Comparison of ENCODE assay signal across 8 mouse cellular contexts in genomic region chr1:89108340-89108896, GRCm38 (mm10). TPM values are rescaled to one million over a fixed set of nuclear protein-coding genes. Genes with fewer than 3 reads are reported as not detected.
A peak's percentile ranks its signal among the peaks of the same experiment; 100 is the strongest.
DNase-seq lines count a peak whose midpoint lies in the region; ATAC-seq and TF ChIP-seq lines count a peak whose summit lies in the region.

No protein-coding gene starts in this region.

- H3K36me3 ChIP-seq in heart, embryonic 13.5 days, result no peaks in the 10 kb centered on the region
- H3K36me3 ChIP-seq in intestine, embryonic 15.5 days, result no peaks in the 10 kb centered on the region
- no peaks in the 10 kb centered on the region for H3K36me3 ChIP-seq in liver, embryonic 14.5 days (replicated peaks; ENCODE audit: control insufficient read depth, insufficient read depth, low read depth)
- no peaks in the 10 kb centered on the region for H3K36me3 ChIP-seq in stomach, postnatal 0 days (ENCODE audit: control insufficient read depth, insufficient read depth, low read length)

- H3K4me2 ChIP-seq in heart, embryonic 13.5 days, result peak overlapping the region; percentile 44
- H3K4me2 ChIP-seq in intestine, embryonic 15.5 days (replicated peaks), result no peak overlapping the region; the same call in 1 of the 2 replicates
- H3K4me2 ChIP-seq in liver, embryonic 14.5 days (ENCODE audit: low read depth), result no peak overlapping the region
- H3K4me2 ChIP-seq in stomach, postnatal 0 days (replicated peaks; ENCODE audit: low read depth), result no peak overlapping the region

- TF ChIP-seq CTCF in liver, embryonic 14.5 days (IDR thresholded peaks at IDR 0.05; ENCODE audit: low read depth), result no peak
- no peak for TF ChIP-seq CTCF in stomach, postnatal 0 days (IDR thresholded peaks at IDR 0.05; ENCODE audit: low read depth)

- H3K27me3 ChIP-seq in heart, embryonic 13.5 days (replicated peaks), result no peaks in the 10 kb centered on the region
- no peaks in the 10 kb centered on the region for H3K27me3 ChIP-seq in intestine, embryonic 15.5 days (replicated peaks)
- no peaks in the 10 kb centered on the region for H3K27me3 ChIP-seq in liver, embryonic 14.5 days (ENCODE audit: control insufficient read depth, insufficient read depth, low read length)
- H3K27me3 ChIP-seq in stomach, postnatal 0 days (ENCODE audit: control insufficient read depth, insufficient read depth, low read length), result no peaks in the 10 kb centered on the region

- H3K9me3 ChIP-seq in heart, embryonic 13.5 days, result no peaks in the 10 kb centered on the region
- no peaks in the 10 kb centered on the region for H3K9me3 ChIP-seq in intestine, embryonic 15.5 days
- no peaks in the 10 kb centered on the region for H3K9me3 ChIP-seq in liver, embryonic 14.5 days (ENCODE audit: control insufficient read depth, low read length)
- H3K9me3 ChIP-seq in stomach, postnatal 0 days (ENCODE audit: control insufficient read depth, low read length), result no peaks in the 10 kb centered on the region

- DNase-seq in heart, adult 8-10 months (ENCODE audit: low spot score), result no peak
- peak; percentile 75 for DNase-seq in ZHBTc4 (ENCODE audit: low read depth, low spot score)
- DNase-seq in liver, embryonic 14.5 days (ENCODE audit: low read depth in 3 of 3, low spot score in 3 of 3), result peak; percentile 23 to 42 (median 34)
- peak; percentile 85 for DNase-seq in stomach, postnatal 0 days (ENCODE audit: low spot score)
- no peak for DNase-seq in ovary, adult 18-20 months (ENCODE audit: low spot score)
- DNase-seq in frontal cortex, adult 2 months (ENCODE audit: extremely low spot score in 1 of 2, low spot score in 1 of 2), result no peak

- H3K4me3 ChIP-seq in heart, embryonic 13.5 days, result no peak overlapping the region
- no peak overlapping the region for H3K4me3 ChIP-seq in intestine, embryonic 15.5 days (replicated peaks)
- H3K4me3 ChIP-seq in liver, embryonic 14.5 days (ENCODE audit: insufficient read depth in 1 of 2, low read depth in 2 of 2, low read length in 2 of 2), result no peak overlapping the region
- H3K4me3 ChIP-seq in stomach, postnatal 0 days (ENCODE audit: low read depth, low read length), result no peak overlapping the region

- TF ChIP-seq EP300 in liver, embryonic 14.5 days (IDR thresholded peaks at IDR 0.05; ENCODE audit: low read depth), result no peak
- TF ChIP-seq EP300 in stomach, postnatal 0 days (optimal IDR thresholded peaks at IDR 0.05), result no peak

- H3K27ac ChIP-seq in heart, embryonic 13.5 days (replicated peaks), result peak overlapping the region; percentile 94
- H3K27ac ChIP-seq in intestine, embryonic 15.5 days, result peak overlapping the region; percentile 67
- no peak overlapping the region for H3K27ac ChIP-seq in liver, embryonic 14.5 days
- peak overlapping the region; percentile 63 for H3K27ac ChIP-seq in stomach, postnatal 0 days (replicated peaks)

- no peak; the same call in 1 of the 2 replicates for ATAC-seq in heart, embryonic 13.5 days (ENCODE audit: extremely low read depth, insufficient number of reproducible peaks, low FRiP score, low TSS enrichment)
- peak; percentile 90 for ATAC-seq in intestine, embryonic 15.5 days
- peak; percentile 55; the same call in 1 of the 2 replicates for ATAC-seq in liver, embryonic 14.5 days (ENCODE audit: insufficient read depth)
- peak; percentile 81 for ATAC-seq in stomach, postnatal 0 days (ENCODE audit: low FRiP score, low TSS enrichment)

- 5% methylated on average over 6 of the region's 6 CpGs for WGBS in heart, embryonic 13.5 days
- 8% methylated on average over 6 of the region's 6 CpGs for WGBS in intestine, embryonic 15.5 days
- 2% methylated on average over 6 of the region's 6 CpGs for WGBS in liver, embryonic 14.5 days (ENCODE audit: insufficient replicate concordance)
- 13% methylated on average over 6 of the region's 6 CpGs for WGBS in stomach, postnatal 0 days

- peak overlapping the region; percentile 67 for H3K9ac ChIP-seq in heart, embryonic 13.5 days
- no peak overlapping the region; the same call in 1 of the 2 replicates for H3K9ac ChIP-seq in intestine, embryonic 15.5 days
- no peak overlapping the region for H3K9ac ChIP-seq in liver, embryonic 14.5 days (replicated peaks)
- H3K9ac ChIP-seq in stomach, postnatal 0 days (ENCODE audit: low read length), result no peak overlapping the region

- peaks cover 96% of the 10 kb centered on the region for H3K4me1 ChIP-seq in heart, embryonic 13.5 days
- H3K4me1 ChIP-seq in intestine, embryonic 15.5 days (replicated peaks), result peaks cover 56% of the 10 kb centered on the region
- peaks cover 0 to 20% of the 10 kb centered on the region in 2 experiments; a peak in 2 of 4 replicates for H3K4me1 ChIP-seq in liver, embryonic 14.5 days (replicated peaks; ENCODE audit: control insufficient read depth in 2 of 2, insufficient read depth in 2 of 2, low read length in 1 of 2)
- peaks cover 21% of the 10 kb centered on the region for H3K4me1 ChIP-seq in stomach, postnatal 0 days (replicated peaks; ENCODE audit: control insufficient read depth, insufficient read depth)

RNA-seq across cellular contexts. Expression of gene Sh3bp4, which starts 38.2 kb away (rescaled TPM):
- 19.2 and 19.6 TPM in 2 replicates for polyA plus RNA-seq in heart, embryonic 13.5 days (2015; fragmentation: Nextera tagmentation; extraction: Ambion mirVana)
- 10 to 100 TPM in 2 of 4 experiments, 1 to 10 TPM in 2; 7.2 to 13.4 (median 9.7) TPM for total RNA-seq in heart, adult 8-10 months (2022)
- polyA plus RNA-seq in intestine, embryonic 15.5 days (2015; fragmentation: Nextera tagmentation; extraction: Ambion mirVana), result 16.3 and 17.0 TPM in 2 replicates
- polyA plus RNA-seq in liver, embryonic 14.5 days (2012; rRNA removed), result 0.51 and 0.55 TPM in 2 replicates
- polyA plus RNA-seq in liver, embryonic 14.5 days (2014; fragmentation: Nextera tagmentation; extraction: Ambion mirVana), result 0.63 and 0.83 TPM in 2 replicates
- polyA plus RNA-seq in stomach, postnatal 0 days (2015; fragmentation: Nextera tagmentation; extraction: Ambion mirVana), result 7.6 and 8.0 TPM in 2 replicates
- polyA plus RNA-seq in frontal cortex, adult 2 months (2012; rRNA removed), result 17.9 and 20.6 TPM in 2 replicates

Comparison
In these comparisons a context has a peak if more than half of its experiments do, and no peak if none do; other contexts are left out.
1. DNase-seq: peak in ZHBTc4 (single experiment), liver, embryonic 14.5 days (3 of 3) and stomach, postnatal 0 days (single experiment); none in heart, adult 8-10 months (single experiment), ovary, adult 18-20 months (single experiment) and frontal cortex, adult 2 months (0 of 2).